Mouse (Mus musculus): ENCODE results near the gene Rdh13.
"Not testable (repeated sequence)": the region's sequence is repeated elsewhere in the genome, so short reads cannot be mapped to it uniquely, and the experiment has no call there.

Rdh13 gene

DNA sequence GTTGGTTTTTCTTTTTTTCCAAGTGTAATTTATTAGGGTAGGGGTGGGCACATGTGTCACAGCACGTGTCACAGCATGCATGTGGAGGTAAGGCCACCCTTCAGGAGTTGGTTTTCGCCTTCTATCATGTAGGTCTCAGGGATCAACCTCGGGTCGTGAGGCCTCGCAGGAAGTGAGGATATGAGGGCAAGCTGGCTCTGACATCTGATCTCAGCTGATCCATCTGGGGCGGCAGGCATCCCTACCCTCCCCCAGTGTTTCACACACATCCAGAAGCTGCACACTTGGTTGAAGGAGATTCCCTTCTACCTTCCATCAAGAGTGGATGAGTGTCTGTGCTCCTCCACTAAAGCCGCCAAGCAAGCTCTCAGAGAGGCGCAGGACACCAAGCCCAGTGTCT is 13.4 kb downstream of the Rdh13 start:
- DNase-seq (ENCODE audit: low read depth, low spot score) = no peak

DNA sequence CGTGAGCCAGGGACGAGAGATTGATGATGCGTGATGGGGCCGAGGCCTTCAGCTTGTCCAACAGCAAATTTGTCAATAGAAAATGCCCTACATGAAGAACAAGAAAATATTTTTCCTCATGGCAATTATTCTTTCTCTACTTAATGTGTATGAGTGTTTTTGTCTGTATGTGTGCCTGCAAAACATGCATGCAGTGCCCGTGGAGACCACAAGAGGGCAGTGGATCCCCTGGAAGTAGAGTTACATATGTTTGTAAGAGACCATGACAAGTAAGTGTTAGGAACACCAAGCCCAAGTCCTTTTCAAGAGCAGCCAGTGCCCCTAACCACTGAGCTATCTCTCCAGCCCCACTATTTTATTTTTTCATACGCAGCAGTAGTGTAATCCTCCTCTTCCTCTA is 13.9 kb downstream of the Rdh13 start:
- DNase-seq (ENCODE audit: low read depth, low spot score) = peak; percentile 68

DNA sequence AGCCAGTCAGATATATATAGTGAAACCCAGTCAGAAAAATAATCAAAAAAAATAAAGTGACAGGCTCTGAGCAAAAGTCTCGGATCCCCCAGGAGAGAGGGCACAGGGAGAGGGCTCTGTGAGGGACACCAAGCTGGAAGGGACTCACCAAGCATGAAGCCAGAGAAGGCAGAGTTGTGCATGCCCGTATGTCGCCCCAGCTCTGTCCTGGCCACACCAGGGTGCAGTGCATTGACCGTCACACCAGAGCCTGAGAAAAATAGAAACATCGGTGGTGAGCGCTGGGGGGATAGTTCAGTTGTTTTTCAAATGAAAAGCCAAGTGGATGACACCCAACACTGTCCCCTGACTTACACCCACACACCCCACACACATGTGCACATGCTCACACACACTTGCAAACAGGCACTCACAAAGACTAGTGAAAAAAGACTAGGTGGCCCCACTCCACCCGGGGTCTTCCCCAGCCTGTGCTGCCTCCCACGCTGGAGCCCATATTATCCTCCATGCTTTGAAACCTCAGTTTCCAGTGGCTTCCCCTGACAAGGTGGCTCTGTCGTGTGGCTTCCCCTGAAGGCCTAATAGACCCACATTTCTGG is 15.1 kb downstream of the Rdh13 start:
- DNase-seq (ENCODE audit: low read depth, low spot score) = no peak

DNA sequence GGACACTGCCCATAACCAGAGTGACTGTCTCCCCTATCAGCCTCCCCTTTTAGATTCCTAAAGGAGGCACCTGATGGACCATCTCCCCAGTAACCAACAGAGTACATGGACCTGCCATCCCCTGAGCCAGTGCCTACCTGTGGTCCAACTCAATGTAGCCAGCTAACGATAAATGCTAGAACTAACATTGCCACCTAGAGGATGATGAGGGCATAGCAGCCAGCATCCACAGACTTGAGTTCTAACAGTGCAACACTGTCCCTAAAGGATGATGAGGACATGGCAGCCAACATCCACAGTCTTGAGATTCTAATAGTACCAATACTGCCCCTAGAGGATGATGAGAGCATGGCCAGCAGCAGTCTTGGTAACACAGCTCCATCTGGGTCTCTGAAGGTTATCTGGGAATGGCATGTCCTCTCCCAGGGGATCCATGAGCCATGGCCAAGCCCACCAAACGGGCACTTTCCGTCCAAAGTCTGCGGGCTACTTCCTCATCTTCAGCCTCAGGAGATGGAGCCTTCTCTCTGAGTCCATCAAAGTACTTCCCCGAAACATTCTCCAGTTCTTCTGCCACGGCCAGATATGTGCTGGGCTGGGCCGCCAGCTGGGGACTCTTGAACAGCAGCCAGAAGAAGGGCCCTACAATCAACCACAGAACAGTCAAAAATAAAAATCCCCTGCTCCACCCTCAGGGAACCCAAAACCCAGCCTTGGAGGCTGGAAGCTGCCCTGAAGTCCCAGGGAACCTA is 18.1 kb downstream of the Rdh13 start:
- peak; percentile 90 for DNase-seq (ENCODE audit: low read depth, low spot score)

DNA sequence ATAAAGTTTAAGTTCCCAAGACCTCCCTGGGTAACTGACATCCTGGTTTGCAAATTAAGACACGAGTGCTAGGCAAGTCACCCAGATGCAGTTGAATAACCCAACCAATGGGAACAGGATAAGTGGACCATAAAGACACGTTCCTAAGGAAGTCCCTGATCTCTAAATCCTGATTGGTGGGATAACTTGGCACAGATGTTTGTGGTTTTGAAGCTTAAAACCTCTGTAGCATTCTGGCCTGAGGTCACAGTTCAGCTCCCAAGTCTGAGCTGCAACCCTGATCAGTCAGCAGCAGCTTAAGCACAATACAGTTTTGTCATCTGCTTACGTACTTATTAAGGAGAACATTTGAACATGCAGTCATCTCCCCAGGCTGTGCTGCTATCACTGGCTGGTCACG is 25.2 kb downstream of the Rdh13 start:
- peak; percentile 44 for DNase-seq (ENCODE audit: low read depth, low spot score)

DNA sequence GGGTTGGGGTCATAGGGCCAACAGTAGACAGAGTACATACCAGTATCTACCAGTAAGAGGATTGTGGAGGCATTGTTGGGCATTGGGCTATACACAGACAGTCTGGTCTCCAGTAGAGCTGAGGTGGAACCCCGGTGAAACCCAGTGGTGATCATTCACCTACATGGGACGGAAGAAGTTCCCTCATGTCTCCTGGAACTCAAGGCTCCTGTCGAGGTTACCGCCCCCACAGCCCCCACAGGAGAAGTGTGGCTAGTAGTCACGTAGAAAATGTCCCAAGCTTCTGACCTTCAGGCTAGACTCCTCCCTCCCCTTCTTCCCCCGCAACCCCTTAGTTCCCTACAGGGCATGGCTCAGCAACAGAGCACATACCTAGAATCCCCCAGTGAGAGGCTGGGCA is 25.8 kb downstream of the Rdh13 start:
- DNase-seq (ENCODE audit: low read depth, low spot score) = no peak

DNA sequence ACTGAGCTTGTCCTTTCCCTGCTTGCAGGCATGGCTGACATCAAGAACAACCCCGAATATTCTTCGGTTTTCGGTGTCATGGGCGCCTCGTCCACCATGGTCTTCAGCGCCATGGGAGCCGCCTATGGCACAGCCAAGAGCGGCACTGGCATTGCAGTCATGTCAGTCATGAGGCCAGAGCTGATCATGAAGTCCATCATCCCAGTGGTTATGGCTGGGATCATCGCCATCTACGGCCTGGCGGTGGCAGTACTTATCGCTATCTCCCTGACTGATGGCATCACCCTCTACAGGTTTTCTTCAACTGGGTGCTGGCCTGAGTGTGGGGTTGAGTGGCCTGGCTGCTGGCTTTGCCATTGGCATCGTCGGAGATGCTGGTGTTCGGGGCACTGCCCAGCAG is 33.0 kb downstream of the Rdh13 start:
- DNase-seq (ENCODE audit: low read depth, low spot score) = not testable (repeated sequence)

DNA sequence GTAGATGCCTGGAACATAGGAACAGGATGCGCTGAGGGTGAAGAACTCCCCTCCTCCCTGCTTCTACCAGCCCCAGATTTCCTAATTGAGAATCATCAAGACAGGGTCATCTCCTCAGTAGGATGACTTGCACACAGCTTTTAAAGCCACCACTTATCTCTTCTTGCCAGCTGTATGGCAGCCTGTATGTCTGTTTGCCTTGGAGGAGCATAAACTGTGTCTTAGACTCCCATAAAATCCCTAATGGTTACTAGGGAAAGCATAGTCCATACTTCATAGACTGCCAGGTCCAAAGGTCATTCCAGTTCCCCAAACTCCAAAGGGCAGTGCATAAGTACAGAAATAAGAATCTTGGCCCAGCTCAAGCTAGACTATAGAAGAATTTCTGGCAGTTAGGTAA is 47.7 kb downstream of the Rdh13 start, which contains the start of gene Gp6:
Gp6 (minus strand) TSS at position 15 of the 400 bp plus-strand sequence.
- no peak for DNase-seq (ENCODE audit: low read depth, low spot score)
